Mouse (Mus musculus) erythroblast, embryonic 14.5 days (primary cell): ENCODE measurements around the gene Slc35c2.

Source experiments
- GATA1 ChIP-seq: IDR thresholded peaks from 2 replicates; pipeline ENCODE4 v1.6.1; 2012; ENCODE audit warnings: low read length, inconsistent platforms, mixed read lengths
- TAL1 ChIP-seq: IDR thresholded peaks from 3 replicates; pipeline ENCODE4 v1.6.1; 2012; ENCODE audit warnings: low read length, inconsistent platforms, mixed read lengths

DNA sequence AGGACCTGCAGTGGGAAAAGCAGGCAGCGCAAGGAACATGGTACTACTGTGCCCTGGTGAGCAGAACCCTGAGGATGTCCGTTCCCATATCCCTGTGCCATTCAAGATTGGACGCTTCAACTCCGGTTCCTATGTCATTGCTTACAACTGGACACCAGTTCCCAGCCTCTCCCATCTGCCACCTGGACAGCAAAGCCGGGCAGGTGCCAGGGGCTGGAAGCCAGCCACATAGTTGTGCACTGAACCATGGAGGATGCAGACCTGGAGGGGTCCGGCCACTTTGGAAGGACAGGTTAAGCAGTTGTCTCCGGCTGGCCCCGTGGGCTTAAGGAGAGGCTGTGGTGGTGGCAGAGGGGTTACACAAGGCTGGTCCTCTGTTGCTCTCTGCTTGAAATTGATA, 35.3 kb downstream of the Slc35c2 start:
- TF ChIP-seq TAL1 (no peak), GATA1 (no peak)
